Mouse (Mus musculus): ENCODE measurements at regions not wholly inside any gene's neighbourhood (a gene's known extent, or its start where the extent isn't known, plus 50 kb on each side); places are given as distances from the start of the nearest gene placed in this dataset.
A peak's percentile ranks its signal among the peaks of the same experiment; 100 is the strongest.

DNA sequence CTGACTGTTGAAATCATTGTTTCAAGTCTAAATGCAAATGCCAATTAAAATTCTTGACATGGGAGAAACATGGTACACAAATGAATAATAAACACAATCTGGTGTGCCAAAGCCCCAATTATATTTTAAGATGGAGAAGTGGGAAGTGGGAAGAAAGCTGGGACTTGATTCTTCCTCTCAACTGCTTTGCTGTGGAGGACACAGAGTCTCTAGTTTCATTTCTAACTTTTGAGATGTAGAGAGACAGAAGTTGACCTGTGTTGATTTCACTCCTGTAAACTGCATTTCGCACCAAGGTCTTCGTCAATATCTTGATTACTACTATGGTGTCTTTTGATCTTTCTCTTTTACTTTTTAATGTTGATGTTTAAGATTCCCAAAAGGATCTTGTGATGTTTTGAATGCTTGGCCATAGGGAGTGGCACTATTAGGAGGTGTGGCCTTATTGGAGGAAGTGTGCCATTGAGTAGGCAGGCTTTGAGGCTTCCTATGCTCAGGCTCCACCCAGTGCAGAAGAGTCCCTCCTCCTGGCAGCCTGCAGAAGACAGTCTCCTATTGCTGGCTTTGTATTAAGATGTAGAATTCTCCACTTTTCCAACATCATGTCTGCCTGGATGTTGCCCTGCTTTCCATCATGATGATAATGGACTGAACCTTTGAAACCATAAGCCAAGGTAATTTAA, 447.4 kb upstream of the Zfp462 start:
- TF ChIP-seq EP300 (optimal IDR thresholded peaks at IDR 0.05) (no peak), CTCF (IDR thresholded peaks at IDR 0.05; ENCODE audit: low read depth) (no peak)
- 97% methylated on average over 2 of the region's 2 CpGs for WGBS

DNA sequence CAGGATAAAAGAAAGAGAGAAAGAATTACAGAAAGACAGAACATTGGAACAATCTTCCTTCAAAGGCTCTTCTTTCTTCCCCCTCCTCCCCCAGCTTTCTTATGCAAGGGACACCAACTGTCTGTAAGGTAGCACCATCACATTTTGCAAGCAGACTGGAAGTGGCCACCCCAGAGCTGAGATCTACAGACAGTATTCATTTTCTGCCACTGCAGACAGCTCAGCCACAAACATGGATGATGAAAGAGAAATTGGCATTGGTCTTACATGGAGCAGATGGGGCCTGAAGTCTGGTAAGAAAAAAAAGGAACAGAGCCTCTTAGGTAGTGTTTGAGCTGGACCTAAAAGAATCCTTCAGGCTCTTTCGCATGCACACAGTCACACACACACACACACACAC, 428.9 kb upstream of the Zfp462 start:
- DNase-seq (ENCODE audit: low spot score) = no peak
- Histone ChIP-seq H3K9ac (ENCODE audit: low read length) (no peak overlapping the region), H3K36me3 (ENCODE audit: control insufficient read depth, insufficient read depth, low read length) (no peaks in the 10 kb centered on the region), H3K27ac (replicated peaks) (no peak overlapping the region), H3K4me3 (ENCODE audit: low read depth, low read length) (no peak overlapping the region), H3K27me3 (ENCODE audit: control insufficient read depth, insufficient read depth, low read length) (no peaks in the 10 kb centered on the region), H3K9me3 (ENCODE audit: control insufficient read depth, low read length) (no peaks in the 10 kb centered on the region), H3K4me1 (replicated peaks; ENCODE audit: control insufficient read depth, insufficient read depth) (no peaks in the 10 kb centered on the region), H3K4me2 (replicated peaks; ENCODE audit: low read depth) (no peak overlapping the region)
- no peak for ATAC-seq (ENCODE audit: low FRiP score, low TSS enrichment)
- TF ChIP-seq EP300 (optimal IDR thresholded peaks at IDR 0.05) (no peak), CTCF (IDR thresholded peaks at IDR 0.05; ENCODE audit: low read depth) (no peak)
- 86% methylated on average over 1 of the region's 1 CpGs for WGBS

More for the DNA sequence above, 447.4 kb upstream of the Zfp462 start:
- Histone ChIP-seq H3K9me3 (ENCODE audit: control insufficient read depth, low read length) (no peaks in the 10 kb centered on the region), H3K27me3 (ENCODE audit: control insufficient read depth, insufficient read depth, low read length) (no peaks in the 10 kb centered on the region), H3K27ac (replicated peaks) (no peak overlapping the region), H3K4me3 (ENCODE audit: low read depth, low read length) (no peak overlapping the region), H3K36me3 (ENCODE audit: control insufficient read depth, insufficient read depth, low read length) (no peaks in the 10 kb centered on the region), H3K9ac (ENCODE audit: low read length) (no peak overlapping the region), H3K4me1 (replicated peaks; ENCODE audit: control insufficient read depth, insufficient read depth) (no peaks in the 10 kb centered on the region), H3K4me2 (replicated peaks; ENCODE audit: low read depth) (no peak overlapping the region)
- DNase-seq (ENCODE audit: low spot score) (no peak), ATAC-seq (ENCODE audit: low FRiP score, low TSS enrichment) (no peak)

DNA sequence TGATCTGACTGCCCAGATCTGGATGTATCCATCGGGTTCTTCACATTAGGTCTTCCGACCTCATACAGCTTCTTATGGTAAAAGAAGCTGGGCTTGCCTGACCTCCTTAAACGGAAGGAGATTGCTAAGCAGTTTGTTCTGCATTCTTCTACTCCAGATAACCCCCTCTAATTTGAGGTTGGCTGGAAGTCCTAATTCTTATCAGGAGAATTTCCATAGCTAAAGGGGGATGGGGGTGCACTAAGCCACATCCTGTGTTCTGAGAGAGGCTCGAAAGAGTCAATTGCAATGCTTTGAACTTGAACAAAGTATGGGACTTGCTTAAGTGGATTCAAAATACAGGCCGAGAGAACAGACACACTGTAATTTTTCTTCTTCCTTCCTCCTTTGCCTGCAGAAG, 421.6 kb upstream of the Zfp462 start:
- Histone ChIP-seq H3K9ac (ENCODE audit: low read length) (no peak overlapping the region), H3K4me1 (replicated peaks; ENCODE audit: control insufficient read depth, insufficient read depth) (no peaks in the 10 kb centered on the region), H3K9me3 (ENCODE audit: control insufficient read depth, low read length) (no peaks in the 10 kb centered on the region), H3K4me3 (ENCODE audit: low read depth, low read length) (no peak overlapping the region), H3K27ac (replicated peaks) (no peak overlapping the region), H3K36me3 (ENCODE audit: control insufficient read depth, insufficient read depth, low read length) (no peaks in the 10 kb centered on the region), H3K4me2 (replicated peaks; ENCODE audit: low read depth) (no peak overlapping the region), H3K27me3 (ENCODE audit: control insufficient read depth, insufficient read depth, low read length) (no peaks in the 10 kb centered on the region)
- WGBS = 69% methylated on average over 5 of the region's 5 CpGs
- no peak for TF ChIP-seq EP300 (optimal IDR thresholded peaks at IDR 0.05)
- TF ChIP-seq CTCF (IDR thresholded peaks at IDR 0.05; ENCODE audit: low read depth) = no peak
- DNase-seq (ENCODE audit: low spot score) (no peak), ATAC-seq (ENCODE audit: low FRiP score, low TSS enrichment) (no peak)

DNA sequence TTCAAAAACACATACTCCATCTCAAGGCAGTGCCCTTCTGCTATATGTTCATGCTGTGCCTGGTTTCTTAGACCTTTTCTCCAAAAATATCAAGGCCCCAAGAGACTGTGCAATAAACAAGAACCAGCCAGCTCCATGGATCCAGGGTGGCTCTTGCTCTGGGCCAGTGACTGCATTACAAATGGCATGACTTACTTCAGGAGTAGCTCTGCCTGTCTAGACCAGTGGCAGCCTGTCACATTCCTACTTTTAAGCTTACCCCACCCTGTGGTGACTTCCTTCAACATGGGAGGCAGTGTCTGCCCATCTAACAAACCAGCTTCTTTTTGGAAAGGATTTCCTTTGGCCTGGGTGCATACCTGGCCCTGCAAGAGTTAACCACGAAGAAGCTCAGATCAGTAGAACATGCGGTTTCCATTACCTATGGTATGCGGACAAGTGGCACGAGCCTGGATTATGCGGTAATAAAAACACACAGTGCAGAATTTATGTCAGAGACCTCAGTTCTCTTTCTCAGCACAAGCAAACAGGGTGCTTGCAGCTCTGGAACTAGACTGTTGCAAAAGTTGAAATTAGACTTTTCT, 418.8 kb upstream of the Zfp462 start:
- TF ChIP-seq EP300 (optimal IDR thresholded peaks at IDR 0.05) = no peak
- TF ChIP-seq CTCF (IDR thresholded peaks at IDR 0.05; ENCODE audit: low read depth) = no peak
- no peaks in the 10 kb centered on the region for H3K9me3 ChIP-seq (ENCODE audit: control insufficient read depth, low read length)
- no peak overlapping the region for H3K4me2 ChIP-seq (replicated peaks; ENCODE audit: low read depth)
- no peaks in the 10 kb centered on the region for H3K36me3 ChIP-seq (ENCODE audit: control insufficient read depth, insufficient read depth, low read length)
- DNase-seq (ENCODE audit: low spot score) (no peak), ATAC-seq (ENCODE audit: low FRiP score, low TSS enrichment) (no peak)
- 32% methylated on average over 5 of the region's 5 CpGs for WGBS
- no peaks in the 10 kb centered on the region for H3K27me3 ChIP-seq (ENCODE audit: control insufficient read depth, insufficient read depth, low read length)
- H3K4me1 ChIP-seq (replicated peaks; ENCODE audit: control insufficient read depth, insufficient read depth) = no peaks in the 10 kb centered on the region
- H3K9ac ChIP-seq (ENCODE audit: low read length) = no peak overlapping the region
- no peak overlapping the region for H3K27ac ChIP-seq (replicated peaks)
- no peak overlapping the region for H3K4me3 ChIP-seq (ENCODE audit: low read depth, low read length)

DNA sequence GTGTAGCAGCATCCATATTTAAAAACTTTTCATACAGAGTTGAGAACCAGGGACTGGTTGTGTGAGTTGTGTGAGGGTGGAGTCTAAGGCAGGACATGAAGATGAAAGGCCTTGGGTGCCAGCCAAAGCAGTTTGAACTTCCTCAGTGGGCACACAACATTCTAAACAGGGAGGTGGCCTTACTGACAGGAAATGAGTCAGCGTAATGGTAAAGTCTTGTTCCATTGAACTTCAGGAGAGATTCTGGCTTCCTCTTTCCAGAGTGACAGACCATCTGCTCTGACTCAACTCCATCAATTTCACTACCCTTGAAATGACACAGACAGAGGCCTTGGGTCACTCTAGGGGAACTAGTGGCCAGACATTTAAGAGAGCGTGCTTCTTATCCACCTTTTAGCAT, 417.2 kb upstream of the Zfp462 start:
- H3K9me3 ChIP-seq (ENCODE audit: control insufficient read depth, low read length) = no peaks in the 10 kb centered on the region
- DNase-seq (ENCODE audit: low spot score) (no peak), ATAC-seq (ENCODE audit: low FRiP score, low TSS enrichment) (peak; percentile 51; the same call in 1 of the 2 replicates)
- no peaks in the 10 kb centered on the region for H3K36me3 ChIP-seq (ENCODE audit: control insufficient read depth, insufficient read depth, low read length)
- no peaks in the 10 kb centered on the region for H3K27me3 ChIP-seq (ENCODE audit: control insufficient read depth, insufficient read depth, low read length)
- WGBS = 78% methylated on average over 2 of the region's 2 CpGs
- TF ChIP-seq CTCF (IDR thresholded peaks at IDR 0.05; ENCODE audit: low read depth) = no peak
- no peak for TF ChIP-seq EP300 (optimal IDR thresholded peaks at IDR 0.05)
- no peak overlapping the region for H3K27ac ChIP-seq (replicated peaks)
- no peak overlapping the region for H3K4me3 ChIP-seq (ENCODE audit: low read depth, low read length)
- H3K9ac ChIP-seq (ENCODE audit: low read length) = no peak overlapping the region
- no peak overlapping the region for H3K4me2 ChIP-seq (replicated peaks; ENCODE audit: low read depth)
- no peaks in the 10 kb centered on the region for H3K4me1 ChIP-seq (replicated peaks; ENCODE audit: control insufficient read depth, insufficient read depth)

DNA sequence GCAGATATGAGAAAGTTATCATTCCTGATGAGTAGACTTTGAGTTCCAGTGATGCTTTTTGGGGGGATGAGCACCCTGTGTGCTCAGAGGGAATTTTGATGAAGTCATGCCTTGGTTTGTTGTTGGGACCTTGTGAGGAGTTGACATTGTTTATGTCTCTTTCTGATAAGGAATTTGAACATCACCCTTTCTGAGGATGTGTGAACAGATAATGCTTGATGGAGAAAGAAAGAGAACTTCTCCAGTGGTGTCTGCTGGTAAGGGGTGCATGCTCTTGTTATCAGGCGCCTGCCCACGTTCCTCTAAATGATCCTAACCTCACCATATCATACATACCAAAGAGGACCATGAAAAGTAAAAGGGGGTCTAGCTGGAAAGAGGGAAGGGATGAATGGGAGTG, 413.1 kb upstream of the Zfp462 start:
- no peak overlapping the region for H3K9ac ChIP-seq (ENCODE audit: low read length)
- ATAC-seq (ENCODE audit: low FRiP score, low TSS enrichment) (no peak), DNase-seq (ENCODE audit: low spot score) (no peak)
- no peaks in the 10 kb centered on the region for H3K27me3 ChIP-seq (ENCODE audit: control insufficient read depth, insufficient read depth, low read length)
- no peak overlapping the region for H3K27ac ChIP-seq (replicated peaks)
- H3K4me3 ChIP-seq (ENCODE audit: low read depth, low read length) = no peak overlapping the region
- H3K9me3 ChIP-seq (ENCODE audit: control insufficient read depth, low read length) = no peaks in the 10 kb centered on the region
- no peaks in the 10 kb centered on the region for H3K4me1 ChIP-seq (replicated peaks; ENCODE audit: control insufficient read depth, insufficient read depth)
- no peaks in the 10 kb centered on the region for H3K36me3 ChIP-seq (ENCODE audit: control insufficient read depth, insufficient read depth, low read length)
- 88% methylated on average over 2 of the region's 2 CpGs for WGBS
- no peak overlapping the region for H3K4me2 ChIP-seq (replicated peaks; ENCODE audit: low read depth)
- TF ChIP-seq EP300 (optimal IDR thresholded peaks at IDR 0.05) (no peak), CTCF (IDR thresholded peaks at IDR 0.05; ENCODE audit: low read depth) (no peak)
